Comparison of ENCODE assay signal across 9 mouse cellular contexts in genomic region chr15:97351016-97351415, GRCm38 (mm10).
A peak's percentile ranks its signal among the peaks of the same experiment; 100 is the strongest.
DNase-seq lines count a peak whose midpoint lies in the region; ATAC-seq lines count a peak whose summit lies in the region.
"Had no signal": no experiment of that assay in that cellular context is flagged by ENCODE, and none has a peak within 500 bp of the region (broad histone marks: within the 10 kb centered on the region; RNA-seq: fewer than 3 reads in every experiment).

No protein-coding gene starts in this region.

- ATAC-seq in cerebellum, adult (ENCODE audit: insufficient number of reproducible peaks, low FRiP score, low TSS enrichment) = no peak
- no peak for ATAC-seq in intestine, embryonic 15.5 days
- ATAC-seq in lung, embryonic 16.5 days (ENCODE audit: low read depth) = peak; percentile 89
- no peak for ATAC-seq in midbrain, embryonic 16.5 days

- no peaks in the 10 kb centered on the region for H3K9me3 ChIP-seq in intestine, embryonic 15.5 days
- no peaks in the 10 kb centered on the region for H3K9me3 ChIP-seq in lung, embryonic 16.5 days (ENCODE audit: control insufficient read depth, low read length)
- H3K9me3 ChIP-seq in midbrain, embryonic 16.5 days (replicated peaks; ENCODE audit: control insufficient read depth, low read length, poor library complexity, severe bottlenecking) = no peaks in the 10 kb centered on the region
- H3K9me3 ChIP-seq: hindbrain, embryonic 15.5 days had no signal

- H3K27me3 ChIP-seq in intestine, embryonic 15.5 days (replicated peaks) = no peaks in the 10 kb centered on the region
- no peaks in the 10 kb centered on the region for H3K27me3 ChIP-seq in lung, embryonic 16.5 days (ENCODE audit: control insufficient read depth, insufficient read depth, low read depth, low read length)
- no peaks in the 10 kb centered on the region for H3K27me3 ChIP-seq in midbrain, embryonic 16.5 days (ENCODE audit: control insufficient read depth, insufficient read depth, low read depth, low read length)
- H3K27me3 ChIP-seq: hindbrain, embryonic 15.5 days had no signal

- no peak overlapping the region for H3K4me3 ChIP-seq in intestine, embryonic 15.5 days (replicated peaks)
- no peak overlapping the region for H3K4me3 ChIP-seq in lung, embryonic 16.5 days (ENCODE audit: low read length)
- H3K4me3 ChIP-seq in midbrain, embryonic 16.5 days (ENCODE audit: low read depth, low read length) = no peak overlapping the region
- H3K4me3 ChIP-seq: hindbrain, embryonic 15.5 days had no signal

- H3K27ac ChIP-seq in intestine, embryonic 15.5 days = peak overlapping the region; percentile 54; the same call in 1 of the 2 replicates
- peak overlapping the region; percentile 74 for H3K27ac ChIP-seq in lung, embryonic 16.5 days (ENCODE audit: low read length)
- no peak overlapping the region for H3K27ac ChIP-seq in midbrain, embryonic 16.5 days (ENCODE audit: low read length)
- H3K27ac ChIP-seq: hindbrain, embryonic 15.5 days had no signal

- no peaks in the 10 kb centered on the region for H3K36me3 ChIP-seq in intestine, embryonic 15.5 days
- no peaks in the 10 kb centered on the region for H3K36me3 ChIP-seq in lung, embryonic 16.5 days (ENCODE audit: control insufficient read depth, insufficient read depth, low read length)
- no peaks in the 10 kb centered on the region for H3K36me3 ChIP-seq in midbrain, embryonic 16.5 days (ENCODE audit: control insufficient read depth, insufficient read depth, low read length)
- H3K36me3 ChIP-seq: hindbrain, embryonic 15.5 days had no signal

- H3K4me1 ChIP-seq in intestine, embryonic 15.5 days (replicated peaks) = peaks cover 12% of the 10 kb centered on the region; the same call in 1 of the 2 replicates
- peaks cover 12% of the 10 kb centered on the region for H3K4me1 ChIP-seq in lung, embryonic 16.5 days (replicated peaks; ENCODE audit: control insufficient read depth, insufficient read depth, low read length)
- no peaks in the 10 kb centered on the region for H3K4me1 ChIP-seq in midbrain, embryonic 16.5 days (ENCODE audit: control insufficient read depth, insufficient read depth, low read length)
- H3K4me1 ChIP-seq: hindbrain, embryonic 15.5 days had no signal

- WGBS in intestine, embryonic 15.5 days = 38% methylated on average over 8 of the region's 8 CpGs
- WGBS in lung, embryonic 16.5 days = 17% methylated on average over 8 of the region's 8 CpGs
- 63% methylated on average over 8 of the region's 8 CpGs for WGBS in midbrain, embryonic 16.5 days

- no peak overlapping the region for H3K4me2 ChIP-seq in intestine, embryonic 15.5 days (replicated peaks)
- H3K4me2 ChIP-seq in lung, embryonic 16.5 days (ENCODE audit: low read depth, low read length) = no peak overlapping the region
- no peak overlapping the region for H3K4me2 ChIP-seq in midbrain, embryonic 16.5 days (ENCODE audit: low read length)
- H3K4me2 ChIP-seq: hindbrain, embryonic 15.5 days had no signal

- peak; percentile 6 for DNase-seq in cerebellum, adult 8-10 months
- DNase-seq in right cerebral cortex, adult 18-20 months = peak; percentile 20
- no peak for DNase-seq in right cerebral cortex, postnatal 25 days
- DNase-seq in spleen, postnatal 14 days (ENCODE audit: low spot score in 2 of 2) = no peak

- H3K9ac ChIP-seq in intestine, embryonic 15.5 days = no peak overlapping the region
- H3K9ac ChIP-seq in lung, embryonic 16.5 days (ENCODE audit: low read length) = no peak overlapping the region
- H3K9ac ChIP-seq in midbrain, embryonic 16.5 days (ENCODE audit: low read depth, low read length) = no peak overlapping the region
- H3K9ac ChIP-seq: hindbrain, embryonic 15.5 days had no signal

Comparison
In these comparisons a context has a peak if more than half of its experiments do, and no peak if none do; other contexts are left out.
1. DNase-seq: peak in cerebellum, adult 8-10 months (single experiment) and right cerebral cortex, adult 18-20 months (single experiment); none in right cerebral cortex, postnatal 25 days (single experiment) and spleen, postnatal 14 days (0 of 2).